Mouse (Mus musculus) liver, adult 2 months (tissue): ENCODE measurements around the gene Men1.

Experiments
- CTCF ChIP-seq: fragments of 200-500 bp; IDR thresholded peaks from 2 replicates; pipeline ENCODE4 v1.5.1; 2011; ENCODE audit warnings: low read depth, low read length, control low read depth
- POLR2A ChIP-seq: fragments of 200-500 bp; IDR thresholded peaks from 2 replicates; pipeline ENCODE4 v1.6.1; 2011; ENCODE audit warnings: low read length, control low read depth; ENCODE audit not compliant: insufficient read depth; ENCODE audit errors: extremely low read depth

DNA sequence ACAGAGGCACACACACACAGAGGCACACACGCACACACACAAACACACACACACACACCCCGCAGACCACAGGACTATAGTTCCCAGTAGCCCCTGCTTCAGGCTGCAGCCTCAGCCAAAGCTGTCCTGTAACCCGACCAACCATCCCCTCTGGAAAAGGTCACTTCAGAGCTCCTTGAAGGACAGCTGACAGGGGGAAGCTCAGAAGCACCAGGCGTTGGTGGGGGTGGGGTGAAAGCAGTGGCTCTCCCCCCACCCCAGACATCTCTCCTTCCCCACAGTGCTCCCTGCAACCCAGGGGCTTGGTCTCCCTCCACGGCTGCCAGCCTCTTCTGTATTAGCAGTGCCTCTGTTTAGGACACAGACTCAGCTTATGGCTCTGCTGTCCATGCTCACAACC lies 48.7 kb downstream of the Men1 start:
- no peak for TF ChIP-seq POLR2A
- no peak for TF ChIP-seq CTCF
